Mouse (Mus musculus) heart, postnatal 0 days (tissue): ENCODE measurements around the gene BC048671. TPM values are rescaled to one million over a fixed set of nuclear protein-coding genes. Genes with fewer than 3 reads are reported as not detected.
A peak's percentile ranks its signal among the peaks of the same experiment; 100 is the strongest.

Experiments used
- ATAC-seq: fragments of 200-750 bp; cut with Nextera tagmentation; 2 replicates; pipeline ENCODE4 v1.8.0; 2017; ENCODE audit warnings: low read depth, moderate number of reproducible peaks, moderate library complexity; ENCODE audit not compliant: insufficient read depth
- DNase-seq: peaks from one replicate; pipeline ENCODE4 v3.0.0-alpha.2; 2016; ENCODE audit warnings: low spot score
- H3K27ac ChIP-seq: fragments of 300-500 bp; sonication (generic); 2 replicates; pipeline ENCODE4 v1.5.1; 2014; ENCODE audit warnings: low read depth, mild to moderate bottlenecking
- H3K27me3 ChIP-seq: fragments of 300-500 bp; sonication (generic); 2 replicates; pipeline ENCODE4 v1.6.1; 2014; ENCODE audit warnings: low read length, mixed read lengths; ENCODE audit not compliant: control insufficient read depth, insufficient read depth
- H3K36me3 ChIP-seq: fragments of 300-500 bp; sonication (generic); replicated peaks from 2 replicates; pipeline ENCODE4 v1.6.1; 2014; ENCODE audit warnings: low read length, mixed read lengths; ENCODE audit not compliant: control insufficient read depth, insufficient read depth
- H3K4me1 ChIP-seq: fragments of 300-500 bp; sonication (generic); 2 replicates; pipeline ENCODE4 v1.6.1; 2014; ENCODE audit warnings: antibody characterized with exemption; ENCODE audit not compliant: control insufficient read depth, insufficient read depth
- H3K4me2 ChIP-seq: fragments of 300-500 bp; sonication (generic); 2 replicates; pipeline ENCODE4 v1.6.1; 2014; ENCODE audit warnings: low read depth, mild to moderate bottlenecking, low read length, moderate library complexity
- H3K4me3 ChIP-seq: fragments of 300-500 bp; sonication (generic); 2 replicates; pipeline ENCODE4 v1.5.1; 2014; ENCODE audit warnings: low read depth, low read length
- H3K9ac ChIP-seq: fragments of 300-500 bp; sonication (generic); replicated peaks from 2 replicates; pipeline ENCODE4 v1.6.1; 2014; ENCODE audit warnings: low read depth, low read length, mixed read lengths
- H3K9me3 ChIP-seq: fragments of 300-500 bp; sonication (generic); replicated peaks from 2 replicates; pipeline ENCODE4 v1.6.1; 2016; ENCODE audit warnings: low read length; ENCODE audit not compliant: control insufficient read depth
- CTCF ChIP-seq: IDR thresholded peaks from 2 replicates; pipeline ENCODE4 v1.5.1; 2016; ENCODE audit warnings: antibody characterized with exemption, control low read depth, low read depth
- EP300 ChIP-seq: IDR thresholded peaks from 2 replicates; pipeline ENCODE4 v1.6.1; 2016; ENCODE audit warnings: antibody characterized with exemption, low read depth
- WGBS: fragments of 180-500 bp; shearing (Covaris S2); extraction: QIAGEN DNeasy Blood & Tissue Kit; methylation state at CpG from one replicate; pipeline ENCODE4 v1.1.7; 2014; 5-methylcytosine and 5-hydroxymethylcytosine counted together
- polyA plus RNA-seq: library from polyadenylated mRNA; unstranded; fragments of >200 nt; fragmentation: Nextera tagmentation; extraction: Ambion mirVana; gene quantifications from 2 replicates; pipeline ENCODE4 v1.2.1, GENCODE M21; 2015
- total RNA-seq: library from RNA; depleted of rRNA; stranded (reverse); fragments of >200 nt; gene quantifications from 2 replicates; pipeline ENCODE4 v1.2.3, GENCODE M21; 2014; ENCODE audit warnings: low replicate concordance; rRNA removed

Gene BC048671
- total RNA-seq (not detected in 2 replicates), polyA plus RNA-seq (not detected in 2 replicates)

DNA sequence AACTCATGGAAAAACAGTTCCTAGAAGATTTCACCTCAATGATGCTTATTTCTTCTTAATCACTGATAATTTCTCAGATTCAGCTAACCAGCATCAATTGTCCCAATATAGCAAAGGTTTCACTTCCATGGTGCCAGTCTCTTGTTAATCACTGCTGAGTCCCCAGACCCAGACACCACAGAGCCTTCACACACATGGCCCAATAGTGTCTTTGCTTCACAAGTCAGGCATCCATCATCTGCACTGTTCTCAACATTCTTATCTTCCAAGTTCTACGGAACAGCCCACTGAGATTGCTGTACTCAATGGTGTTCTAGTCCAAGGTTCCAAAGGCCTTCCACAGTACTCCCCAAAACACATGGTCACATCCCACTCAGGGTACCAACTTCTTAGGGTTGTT is at the start of gene BC048671:
Gene BC048671 (plus strand): TSS at position 301 of the 400 bp plus-strand sequence.
- ATAC-seq, result no peak
- Histone ChIP-seq H3K27me3 (no peaks in the 10 kb centered on the region), H3K4me3 (no peak within 1 kb of the TSS), H3K4me1 (no peaks in the 10 kb centered on the region), H3K9me3 (no peaks in the 10 kb centered on the region), H3K36me3 (no peaks in the 10 kb centered on the region), H3K9ac (no peak within 1 kb of the TSS), H3K27ac (no peak within 1 kb of the TSS), H3K4me2 (no peak within 1 kb of the TSS)
- no peak for DNase-seq
- TF ChIP-seq EP300, result no peak
- TF ChIP-seq CTCF, result no peak
- 71% methylated on average over 1 of the region's 1 CpGs for WGBS

DNA sequence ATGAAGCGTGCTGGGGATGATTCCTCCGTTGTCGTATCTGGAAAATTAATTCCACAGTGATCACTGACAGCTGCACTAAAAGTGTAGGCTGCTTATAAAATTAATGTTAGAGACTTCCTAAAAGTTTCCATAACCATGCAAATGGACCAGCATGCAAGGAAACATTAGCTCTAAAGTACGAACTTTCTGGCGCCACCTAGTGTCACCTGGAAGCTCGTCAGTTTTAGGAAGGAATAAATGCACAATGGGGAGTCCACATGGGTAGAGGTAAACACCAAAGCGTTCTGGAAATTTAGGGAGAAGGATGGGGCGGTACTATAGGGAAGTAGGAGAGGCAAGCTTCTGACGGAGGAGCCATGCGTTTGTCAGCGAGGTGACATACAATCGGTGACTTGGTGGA is 12.8 kb upstream of the BC048671 start:
- peak; percentile 28; the same call in 1 of the 2 replicates for TF ChIP-seq CTCF
- no peak for TF ChIP-seq EP300
- no peak overlapping the region for H3K4me2 ChIP-seq
- 55% methylated on average over 12 of the region's 12 CpGs for WGBS
- H3K9ac ChIP-seq, result no peak overlapping the region
- H3K4me1 ChIP-seq, result no peaks in the 10 kb centered on the region
- H3K27me3 ChIP-seq, result no peaks in the 10 kb centered on the region
- no peak overlapping the region for H3K4me3 ChIP-seq
- ATAC-seq, result no peak
- no peaks in the 10 kb centered on the region for H3K9me3 ChIP-seq
- no peaks in the 10 kb centered on the region for H3K36me3 ChIP-seq
- H3K27ac ChIP-seq, result no peak overlapping the region
- no peak for DNase-seq

DNA sequence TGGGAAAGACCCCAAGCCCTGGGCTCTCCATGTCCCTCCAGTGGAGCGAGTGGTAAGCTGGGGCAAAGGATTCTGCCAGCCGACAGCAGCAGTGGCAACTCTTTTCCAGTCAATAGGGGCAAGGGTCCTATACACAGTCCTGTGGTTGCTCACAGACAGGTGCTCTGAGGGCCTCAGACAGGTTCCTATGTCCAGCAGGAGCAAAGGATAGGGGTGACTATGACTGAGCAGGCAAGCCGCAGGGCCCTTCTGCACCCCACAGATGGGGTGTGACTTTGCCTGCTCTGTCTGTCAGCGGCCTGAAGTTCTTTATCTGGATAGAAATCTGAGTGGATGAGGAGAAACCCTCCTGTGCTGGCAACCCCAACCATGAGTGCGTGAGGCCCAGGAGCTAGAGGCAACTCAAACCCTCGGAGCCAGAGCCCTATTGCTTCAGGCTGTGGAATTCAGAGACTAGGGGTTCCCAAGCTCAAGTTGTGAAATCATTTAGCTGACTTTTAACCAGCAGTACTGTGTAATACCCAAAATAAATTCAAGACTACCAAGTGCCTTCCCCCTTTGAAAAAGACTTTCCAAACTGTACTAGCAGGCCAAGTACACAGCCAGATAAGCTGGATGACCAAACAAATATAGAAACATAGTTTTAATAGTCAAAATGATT is 5.4 kb downstream of the BC048671 start:
- 76% methylated on average over 6 of the region's 6 CpGs for WGBS
- no peak overlapping the region for H3K4me3 ChIP-seq
- no peaks in the 10 kb centered on the region; the same call in 1 of the 2 replicates for H3K9me3 ChIP-seq
- no peaks in the 10 kb centered on the region for H3K36me3 ChIP-seq
- no peak for TF ChIP-seq CTCF
- TF ChIP-seq EP300, result no peak
- H3K9ac ChIP-seq, result no peak overlapping the region
- no peaks in the 10 kb centered on the region for H3K4me1 ChIP-seq
- H3K4me2 ChIP-seq, result no peak overlapping the region
- H3K27me3 ChIP-seq, result no peaks in the 10 kb centered on the region
- ATAC-seq (no peak), DNase-seq (no peak)
- no peak overlapping the region for H3K27ac ChIP-seq

DNA sequence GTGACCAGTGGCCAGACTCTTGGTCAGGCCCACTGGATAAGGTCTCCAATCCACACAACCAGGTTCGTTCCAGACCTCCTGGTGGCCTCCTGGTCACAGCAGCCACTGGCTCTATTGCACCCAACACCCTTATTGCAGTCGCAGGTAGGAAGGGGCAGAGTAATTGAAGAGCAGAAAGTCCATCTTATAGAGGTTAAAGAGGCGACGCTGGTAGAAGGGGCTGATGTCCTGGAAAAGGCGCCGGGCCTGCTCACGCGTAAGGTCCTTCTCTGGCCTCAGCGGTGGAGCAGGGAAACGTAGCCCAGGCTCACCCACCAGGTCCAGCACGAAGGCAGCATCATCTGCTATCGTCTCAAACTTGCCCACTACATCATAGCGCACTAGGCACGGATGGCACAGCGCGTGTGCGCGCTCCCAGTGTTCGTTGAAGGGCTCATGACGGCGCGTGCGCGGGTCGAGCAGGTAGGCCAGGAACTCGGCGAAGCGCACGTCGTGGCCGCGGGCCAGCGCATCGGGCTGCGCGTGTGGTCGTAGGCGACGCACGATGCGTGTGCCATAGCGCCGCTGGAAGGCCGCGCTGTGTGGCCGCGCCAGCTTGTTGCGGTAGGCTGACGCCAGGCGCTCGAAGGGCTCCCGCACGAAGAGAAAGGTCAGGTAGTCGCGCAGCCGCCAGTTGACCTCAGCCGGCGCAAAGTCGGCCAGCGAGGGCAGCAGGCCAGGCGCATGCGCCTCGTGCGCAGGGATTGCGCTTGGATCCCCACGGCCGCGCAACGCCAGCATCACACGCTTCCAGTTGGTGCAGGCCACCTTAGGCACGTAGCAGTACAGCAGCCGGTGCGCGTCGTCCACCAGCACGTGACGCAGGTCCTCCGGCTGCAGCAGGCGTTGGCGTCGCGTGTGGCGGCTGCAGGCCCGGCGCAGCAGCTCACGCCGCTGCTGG is 8.1 kb downstream of the BC048671 start:
- H3K4me2 ChIP-seq, result no peak overlapping the region
- no peak for ATAC-seq
- no peak overlapping the region for H3K27ac ChIP-seq

DNA sequence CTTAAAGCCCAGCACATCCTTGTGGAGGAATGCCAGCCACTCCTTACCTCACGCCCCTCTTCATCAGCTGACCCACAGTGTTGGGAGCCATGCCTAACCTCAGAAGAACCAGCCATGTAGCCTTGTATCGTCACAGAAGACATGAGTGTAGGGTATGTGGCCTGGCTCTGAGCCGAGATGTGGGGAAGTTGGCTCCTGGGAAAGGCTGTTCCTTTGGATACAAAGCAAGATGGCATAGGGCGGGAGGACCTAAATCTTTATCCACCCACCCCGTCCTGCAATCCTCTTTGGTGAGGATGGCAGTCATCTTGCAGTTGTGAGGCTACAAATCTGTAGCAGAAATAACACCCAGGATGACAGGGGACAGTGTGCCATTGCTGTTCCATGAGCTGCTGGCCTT is 14.9 kb downstream of the BC048671 start:
- no peak for ATAC-seq
- DNase-seq, result no peak
- no peaks in the 10 kb centered on the region for H3K36me3 ChIP-seq
- no peak overlapping the region for H3K27ac ChIP-seq
- H3K4me3 ChIP-seq, result no peak overlapping the region
- no peak for TF ChIP-seq EP300
- no peak for TF ChIP-seq CTCF
- H3K9me3 ChIP-seq, result no peaks in the 10 kb centered on the region
- H3K9ac ChIP-seq, result no peak overlapping the region
- H3K27me3 ChIP-seq, result no peaks in the 10 kb centered on the region
- H3K4me2 ChIP-seq, result no peak overlapping the region
- 76% methylated on average over 5 of the region's 5 CpGs for whole genome bisulfite sequencing
- no peaks in the 10 kb centered on the region for H3K4me1 ChIP-seq

More for the DNA sequence above, 8.1 kb downstream of the BC048671 start:
- no peak overlapping the region for H3K9ac ChIP-seq
- H3K4me3 ChIP-seq, result no peak overlapping the region
- no peak for DNase-seq
- H3K36me3 ChIP-seq, result no peaks in the 10 kb centered on the region
- TF ChIP-seq CTCF (no peak), EP300 (no peak)
- H3K27me3 ChIP-seq, result no peaks in the 10 kb centered on the region
- 79% methylated on average over 87 of the region's 87 CpGs for WGBS
- H3K4me1 ChIP-seq, result no peaks in the 10 kb centered on the region
- H3K9me3 ChIP-seq, result no peaks in the 10 kb centered on the region; the same call in 1 of the 2 replicates
